Mouse (Mus musculus) cerebral cortex, adult 2 months (tissue): ENCODE data around the gene Zfp600.

Experiments used
- WGBS: fragments of 180-500 bp; shearing (Covaris S2); methylation state at CpG from one replicate; pipeline ENCODE4 v1.1.7; 2018; 5-methylcytosine and 5-hydroxymethylcytosine counted together

Gene Zfp600

DNA sequence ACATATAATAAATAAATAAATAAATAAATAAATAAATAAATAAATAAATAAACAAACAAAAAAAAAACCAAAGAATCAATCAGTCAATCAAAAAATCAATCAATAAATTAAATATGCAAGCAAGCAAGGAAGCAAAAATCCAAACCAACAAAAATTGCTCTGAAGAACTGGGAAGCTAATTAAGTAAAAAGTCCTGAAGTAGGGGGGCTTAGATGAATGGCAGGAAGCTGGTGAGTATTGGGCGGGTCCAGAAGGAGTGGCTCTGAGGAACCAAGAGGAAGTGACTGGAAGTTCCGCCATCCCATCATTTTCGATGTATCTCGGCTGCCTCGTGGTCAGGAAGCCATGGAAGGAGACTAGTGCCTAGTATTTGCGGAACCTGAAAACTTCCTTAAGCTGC is at the start of gene Zfp600:
Gene Zfp600, plus strand, starts transcription at position 301 of the 400 bp plus-strand sequence.
- WGBS: no CpG with 5 or more reads among the region's 6 CpGs

DNA sequence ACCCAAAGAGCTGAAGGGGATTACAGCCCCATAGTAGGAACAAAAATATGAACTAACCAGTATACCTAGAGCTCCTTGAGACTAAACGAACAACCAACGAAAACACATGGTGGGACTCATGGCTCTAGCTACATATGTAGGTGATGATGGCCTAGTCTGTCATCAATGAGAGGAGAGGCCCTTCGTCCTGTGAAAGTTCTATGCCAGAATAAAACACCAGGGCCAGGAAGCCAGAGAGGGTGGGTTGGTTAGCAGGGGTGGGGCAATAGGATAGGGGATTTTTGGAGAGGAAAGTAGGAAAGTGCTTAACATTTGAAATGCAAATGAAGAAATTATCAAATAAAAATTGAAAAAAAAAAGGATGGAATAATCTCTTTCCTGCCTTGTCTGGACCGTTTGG is 6.3 kb downstream of the Zfp600 start:
- WGBS: 58% methylated on average over 4 of the region's 4 CpGs

GRCm38 (mm10) chr4:146167202-146167832 is 10.7 kb downstream of the Zfp600 start:
- 78% methylated on average over 3 of the region's 3 CpGs for WGBS

DNA sequence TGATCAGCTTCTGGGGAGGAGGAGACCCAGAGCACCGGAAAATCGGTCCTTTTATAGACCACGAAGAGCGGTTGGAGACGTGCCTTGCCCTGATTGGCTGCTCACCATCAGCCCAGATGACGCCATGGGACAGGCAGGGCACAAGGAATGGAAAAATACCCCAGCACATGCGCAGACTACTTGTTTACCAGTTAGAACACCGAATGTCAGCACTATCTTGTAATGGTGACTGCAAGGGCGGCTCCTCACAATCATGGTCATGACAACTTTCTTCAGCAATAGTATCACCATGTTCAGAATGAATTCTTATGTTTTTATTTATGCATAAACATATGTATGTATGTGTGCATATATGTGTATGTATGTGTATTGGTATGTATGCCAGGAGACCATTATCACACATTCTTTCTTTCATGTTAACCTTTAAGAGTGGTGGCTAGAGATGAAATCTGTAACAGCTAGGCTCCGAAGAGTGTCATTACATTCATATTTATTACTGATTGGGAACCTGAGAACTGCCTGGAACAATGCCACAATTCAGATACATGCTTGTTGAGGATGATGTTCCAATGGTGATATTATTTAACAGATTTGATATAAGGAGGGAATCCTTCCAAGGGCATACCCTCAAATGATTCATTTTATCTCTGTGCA is 11.4 kb downstream of the Zfp600 start:
- 82% methylated on average over 10 of the region's 10 CpGs for WGBS

- WGBS: no CpG with 5 or more reads among the region's 2 CpGs
Observed at GRCm38 (mm10) chr4:146168730-146169215, 12.1 kb downstream of the Zfp600 start.

GRCm38 (mm10) chr4:146173378-146174226 is 17.0 kb downstream of the Zfp600 start:
- 63% methylated on average over 4 of the region's 4 CpGs for WGBS

DNA sequence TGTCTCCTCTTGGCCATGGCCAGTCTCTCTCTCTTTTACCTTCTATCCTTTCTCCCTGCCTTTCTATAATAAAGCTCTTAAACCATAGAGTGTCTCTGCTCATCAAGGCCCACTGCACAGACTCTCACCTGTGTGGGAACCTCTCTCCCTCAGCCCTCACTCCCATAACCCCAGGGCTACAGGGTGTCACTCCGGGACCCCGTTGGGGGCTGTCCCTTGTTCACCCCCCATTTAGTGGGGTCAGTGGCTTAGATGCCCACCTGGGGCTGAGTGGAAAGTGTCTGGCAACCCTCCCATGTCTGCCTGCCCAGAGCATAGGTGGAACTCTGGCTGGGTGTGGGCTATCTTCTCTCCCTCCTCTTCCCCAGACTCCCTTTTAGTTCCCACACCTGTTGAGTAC is 47.7 kb downstream of the Zfp600 start:
- WGBS: 80% methylated on average over 2 of the region's 2 CpGs

- 5% methylated on average over 31 of the region's 113 CpGs for WGBS
Observed at GRCm38 (mm10) chr4:146239252-146240244, 82.9 kb downstream of the Zfp600 start.

GRCm38 (mm10) chr4:146242119-146242518 is 85.5 kb downstream of the Zfp600 start:
- 71% methylated on average over 5 of the region's 5 CpGs for WGBS
